Mouse (Mus musculus): ENCODE measurements around the gene Grid1. TPM values are rescaled to one million over a fixed set of nuclear protein-coding genes. Genes with fewer than 3 reads are reported as not detected.

Grid1 gene
- total and polyA plus RNA-seq, 3 experiments = 0.05 TPM; not detected in 2

GRCm38 (mm10) chr14:35176021-35176420 is 356.1 kb downstream of the Grid1 start:
- no peak overlapping the region for H3K4me3 ChIP-seq (ENCODE audit: low read depth, low read length)
- H3K9me3 ChIP-seq (replicated peaks) = no peaks in the 10 kb centered on the region
- no peaks in the 10 kb centered on the region for H3K4me1 ChIP-seq (ENCODE audit: insufficient read depth, low read depth, low read length)
- no peak for ATAC-seq (ENCODE audit: extremely low read depth, insufficient number of reproducible peaks, low FRiP score, poor library complexity, severe bottlenecking)
- no peak for DNase-seq (ENCODE audit: low spot score)
- TF ChIP-seq GATA1 (IDR thresholded peaks at IDR 0.05; ENCODE audit: borderline replicate concordance, low read length) = no peak
- TF ChIP-seq CTCF (IDR thresholded peaks at IDR 0.05; ENCODE audit: low read depth, low read length) = no peak
- TF ChIP-seq TAL1 (conservative IDR thresholded peaks at IDR 0.05; ENCODE audit: low read depth, low read length) = no peak
- TF ChIP-seq POLR2AphosphoS5 (IDR thresholded peaks at IDR 0.05; ENCODE audit: insufficient replicate concordance, low read depth, low read length) = no peak
- TF ChIP-seq GATA2 (IDR thresholded peaks at IDR 0.05; ENCODE audit: borderline replicate concordance, low read depth, low read length) = no peak
- H3K27me3 ChIP-seq (ENCODE audit: insufficient read depth, low read length) = no peaks in the 10 kb centered on the region
- no peaks in the 10 kb centered on the region for H3K36me3 ChIP-seq (replicated peaks)

GRCm38 (mm10) chr14:35179076-35179475 is 359.2 kb downstream of the Grid1 start:
- no peak for TF ChIP-seq TAL1 (conservative IDR thresholded peaks at IDR 0.05; ENCODE audit: low read depth, low read length)
- no peak for TF ChIP-seq CTCF (IDR thresholded peaks at IDR 0.05; ENCODE audit: low read depth, low read length)
- TF ChIP-seq GATA2 (IDR thresholded peaks at IDR 0.05; ENCODE audit: borderline replicate concordance, low read depth, low read length) = no peak
- TF ChIP-seq GATA1 (IDR thresholded peaks at IDR 0.05; ENCODE audit: borderline replicate concordance, low read length) = no peak
- TF ChIP-seq POLR2AphosphoS5 (IDR thresholded peaks at IDR 0.05; ENCODE audit: insufficient replicate concordance, low read depth, low read length) = no peak

GRCm38 (mm10) chr14:35185399-35185798 is 365.5 kb downstream of the Grid1 start:
- TF ChIP-seq GATA2 (IDR thresholded peaks at IDR 0.05; ENCODE audit: borderline replicate concordance, low read depth, low read length) (no peak), POLR2AphosphoS5 (IDR thresholded peaks at IDR 0.05; ENCODE audit: insufficient replicate concordance, low read depth, low read length) (no peak)
- no peak overlapping the region for H3K4me3 ChIP-seq (ENCODE audit: low read depth, low read length)
- DNase-seq (ENCODE audit: low spot score) = no peak
- ATAC-seq (ENCODE audit: extremely low read depth, insufficient number of reproducible peaks, low FRiP score, poor library complexity, severe bottlenecking) = no peak
- no peaks in the 10 kb centered on the region for H3K4me1 ChIP-seq (ENCODE audit: insufficient read depth, low read depth, low read length)
- H3K27me3 ChIP-seq (ENCODE audit: insufficient read depth, low read length) = no peaks in the 10 kb centered on the region
- no peaks in the 10 kb centered on the region for H3K9me3 ChIP-seq (replicated peaks)
- H3K36me3 ChIP-seq (replicated peaks) = no peaks in the 10 kb centered on the region

More at GRCm38 (mm10) chr14:35179076-35179475, 359.2 kb downstream of the Grid1 start:
- Histone ChIP-seq H3K4me1 (ENCODE audit: insufficient read depth, low read depth, low read length) (no peaks in the 10 kb centered on the region), H3K9me3 (replicated peaks) (no peaks in the 10 kb centered on the region), H3K27me3 (ENCODE audit: insufficient read depth, low read length) (no peaks in the 10 kb centered on the region), H3K36me3 (replicated peaks) (no peaks in the 10 kb centered on the region), H3K4me3 (ENCODE audit: low read depth, low read length) (no peak overlapping the region)
- ATAC-seq (ENCODE audit: extremely low read depth, insufficient number of reproducible peaks, low FRiP score, poor library complexity, severe bottlenecking) (no peak), DNase-seq (ENCODE audit: low spot score) (no peak)

GRCm38 (mm10) chr14:35192256-35192655 is 372.3 kb downstream of the Grid1 start:
- Histone ChIP-seq H3K4me3 (ENCODE audit: low read depth, low read length) (no peak overlapping the region), H3K9me3 (replicated peaks) (peaks cover 6% of the 10 kb centered on the region), H3K4me1 (ENCODE audit: insufficient read depth, low read depth, low read length) (no peaks in the 10 kb centered on the region), H3K27me3 (ENCODE audit: insufficient read depth, low read length) (no peaks in the 10 kb centered on the region), H3K36me3 (replicated peaks) (no peaks in the 10 kb centered on the region)
- ATAC-seq (ENCODE audit: extremely low read depth, insufficient number of reproducible peaks, low FRiP score, poor library complexity, severe bottlenecking) (no peak), DNase-seq (ENCODE audit: low spot score) (no peak)
- no peak for TF ChIP-seq CTCF (IDR thresholded peaks at IDR 0.05; ENCODE audit: low read depth, low read length)
- TF ChIP-seq TAL1 (conservative IDR thresholded peaks at IDR 0.05; ENCODE audit: low read depth, low read length) = no peak
- TF ChIP-seq GATA1 (IDR thresholded peaks at IDR 0.05; ENCODE audit: borderline replicate concordance, low read length) = no peak
- no peak for TF ChIP-seq POLR2AphosphoS5 (IDR thresholded peaks at IDR 0.05; ENCODE audit: insufficient replicate concordance, low read depth, low read length)
- no peak for TF ChIP-seq GATA2 (IDR thresholded peaks at IDR 0.05; ENCODE audit: borderline replicate concordance, low read depth, low read length)

DNA sequence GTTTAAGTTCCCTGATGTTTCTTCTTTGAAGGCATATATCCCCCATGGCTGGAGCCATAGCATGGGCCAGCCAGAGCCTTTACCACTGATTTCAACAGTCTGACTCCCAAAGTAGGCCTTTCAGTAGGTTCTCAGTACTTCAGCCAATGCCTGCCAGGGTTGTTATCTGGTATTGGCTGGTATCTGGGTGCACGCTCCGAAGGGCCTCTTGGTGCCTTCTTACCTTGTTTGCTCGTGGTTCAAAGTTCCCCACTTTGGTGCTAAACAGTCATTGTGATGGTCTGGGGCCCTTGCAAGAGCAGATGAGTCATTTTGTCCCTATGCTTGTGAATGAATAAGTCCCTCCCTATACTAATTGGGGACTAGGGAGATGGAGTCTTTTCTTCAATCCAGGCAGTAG is 377.5 kb downstream of the Grid1 start:
- no peak for DNase-seq (ENCODE audit: low spot score)
- TF ChIP-seq GATA1 (IDR thresholded peaks at IDR 0.05; ENCODE audit: borderline replicate concordance, low read length) (no peak), CTCF (IDR thresholded peaks at IDR 0.05; ENCODE audit: low read depth, low read length) (no peak), TAL1 (conservative IDR thresholded peaks at IDR 0.05; ENCODE audit: low read depth, low read length) (no peak), GATA2 (IDR thresholded peaks at IDR 0.05; ENCODE audit: borderline replicate concordance, low read depth, low read length) (no peak), POLR2AphosphoS5 (IDR thresholded peaks at IDR 0.05; ENCODE audit: insufficient replicate concordance, low read depth, low read length) (no peak)
- H3K9me3 ChIP-seq (replicated peaks) = peaks cover 5% of the 10 kb centered on the region; the same call in 1 of the 2 replicates
- ATAC-seq (ENCODE audit: extremely low read depth, insufficient number of reproducible peaks, low FRiP score, poor library complexity, severe bottlenecking) = no peak
- no peaks in the 10 kb centered on the region for H3K36me3 ChIP-seq (replicated peaks)
- H3K27me3 ChIP-seq (ENCODE audit: insufficient read depth, low read length) = no peaks in the 10 kb centered on the region
- no peaks in the 10 kb centered on the region for H3K4me1 ChIP-seq (ENCODE audit: insufficient read depth, low read depth, low read length)
- H3K4me3 ChIP-seq (ENCODE audit: low read depth, low read length) = no peak overlapping the region

- no peaks in the 10 kb centered on the region for H3K36me3 ChIP-seq (replicated peaks)
- no peak for TF ChIP-seq POLR2AphosphoS5 (IDR thresholded peaks at IDR 0.05; ENCODE audit: insufficient replicate concordance, low read depth, low read length)
- no peak for TF ChIP-seq GATA2 (IDR thresholded peaks at IDR 0.05; ENCODE audit: borderline replicate concordance, low read depth, low read length)
- TF ChIP-seq TAL1 (conservative IDR thresholded peaks at IDR 0.05; ENCODE audit: low read depth, low read length) = no peak
- TF ChIP-seq CTCF (IDR thresholded peaks at IDR 0.05; ENCODE audit: low read depth, low read length) = no peak
- TF ChIP-seq GATA1 (IDR thresholded peaks at IDR 0.05; ENCODE audit: borderline replicate concordance, low read length) = no peak
- DNase-seq (ENCODE audit: low spot score) (no peak), ATAC-seq (ENCODE audit: extremely low read depth, insufficient number of reproducible peaks, low FRiP score, poor library complexity, severe bottlenecking) (no peak)
- H3K27me3 ChIP-seq (ENCODE audit: insufficient read depth, low read length) = no peaks in the 10 kb centered on the region
- H3K9me3 ChIP-seq (replicated peaks) = peaks cover 3% of the 10 kb centered on the region; the same call in 1 of the 2 replicates
- no peak overlapping the region for H3K4me3 ChIP-seq (ENCODE audit: low read depth, low read length)
- no peaks in the 10 kb centered on the region for H3K4me1 ChIP-seq (ENCODE audit: insufficient read depth, low read depth, low read length)
Observed at GRCm38 (mm10) chr14:35198447-35198846, 378.5 kb downstream of the Grid1 start.
